Comparison of ENCODE assay signal across 27 mouse cellular contexts in genomic region chr15:5152171-5152570, GRCm38 (mm10). TPM values are rescaled to one million over a fixed set of nuclear protein-coding genes. Genes with fewer than 3 reads are reported as not detected.
DNase-seq lines count a peak whose midpoint lies in the region; ATAC-seq and TF ChIP-seq lines count a peak whose summit lies in the region.
"Had no signal": no experiment of that assay in that cellular context is flagged by ENCODE, and none has a peak within 500 bp of the region (broad histone marks: within the 10 kb centered on the region; RNA-seq: fewer than 3 reads in every experiment).

No protein-coding gene starts in this region.

- peaks cover 63% of the 10 kb centered on the region for H3K4me1 ChIP-seq in E14TG2a.4 (replicated peaks; ENCODE audit: low read depth, low read length)
- H3K4me1 ChIP-seq in forebrain, embryonic 14.5 days (ENCODE audit: control insufficient read depth, insufficient read depth, low read length), result peaks cover 11% of the 10 kb centered on the region; the same call in 1 of the 2 replicates
- peaks cover 23% of the 10 kb centered on the region for H3K4me1 ChIP-seq in kidney, embryonic 15.5 days

- H3K9me3 ChIP-seq in E14TG2a.4 (ENCODE audit: low read length), result no peaks in the 10 kb centered on the region
- no peaks in the 10 kb centered on the region for H3K9me3 ChIP-seq in forebrain, embryonic 14.5 days (replicated peaks; ENCODE audit: control insufficient read depth, low read length)
- no peaks in the 10 kb centered on the region for H3K9me3 ChIP-seq in kidney, embryonic 15.5 days (replicated peaks)
- H3K9me3 ChIP-seq: embryonic facial prominence, embryonic 13.5 days; embryonic facial prominence, embryonic 15.5 days; forebrain, embryonic 10.5 days; forebrain, embryonic 12.5 days; forebrain, embryonic 15.5 days; G1E had no signal

- DNase-seq in ES-CJ7 (ENCODE audit: low read depth, low spot score), result peak; percentile 63
- peak; percentile 31 for DNase-seq in R1 (ENCODE audit: low read depth, low spot score)
- no peak for DNase-seq in thymus, postnatal 25 days
- no peak for DNase-seq in forebrain, embryonic 14.5 days (ENCODE audit: low spot score)
- DNase-seq: adrenal gland, adult 8-10 months; adrenal gland, postnatal 14 days; adrenal gland, postnatal 36 days; B cell, adult 2 months; cerebellum, adult 11-12 months; cerebellum, adult 2 months; cerebellum, adult 9-10 months; cerebellum, postnatal 10 days; cerebellum, postnatal 25 days; forebrain, postnatal 0 days had no signal

- no peak for ATAC-seq in forebrain, embryonic 14.5 days
- no peak for ATAC-seq in kidney, embryonic 15.5 days (replicated peaks; ENCODE audit: low FRiP score)
- ATAC-seq: activated CD4-positive, CD25-positive, alpha-beta regulatory T cell, adult 4 months; CD4-positive, CD25-positive, alpha-beta regulatory T cell, adult 4 months; forebrain, embryonic 15.5 days; forebrain, postnatal 0 days; Patski had no signal

- H3K4me3 ChIP-seq in E14TG2a.4 (replicated peaks; ENCODE audit: low read length), result peak overlapping the region; percentile 43
- no peak overlapping the region for H3K4me3 ChIP-seq in forebrain, embryonic 14.5 days (ENCODE audit: low read depth, low read length)
- no peak overlapping the region for H3K4me3 ChIP-seq in kidney, embryonic 15.5 days (replicated peaks)
- H3K4me3 ChIP-seq: embryonic facial prominence, embryonic 13.5 days; embryonic facial prominence, embryonic 15.5 days; erythroblast, embryonic 14.5 days; forebrain, embryonic 10.5 days; forebrain, embryonic 12.5 days; forebrain, embryonic 15.5 days had no signal

- no peak overlapping the region for H3K4me2 ChIP-seq in forebrain, embryonic 14.5 days (ENCODE audit: low read length)
- H3K4me2 ChIP-seq in kidney, embryonic 15.5 days, result no peak overlapping the region
- H3K4me2 ChIP-seq: embryonic facial prominence, embryonic 13.5 days; embryonic facial prominence, embryonic 15.5 days; forebrain, embryonic 12.5 days; forebrain, embryonic 15.5 days had no signal

- no peak overlapping the region for H3K27ac ChIP-seq in forebrain, embryonic 14.5 days (ENCODE audit: low read depth, low read length)
- H3K27ac ChIP-seq in kidney, embryonic 15.5 days, result no peak overlapping the region
- H3K27ac ChIP-seq: embryonic facial prominence, embryonic 13.5 days; embryonic facial prominence, embryonic 15.5 days; forebrain, embryonic 10.5 days; forebrain, embryonic 12.5 days; forebrain, embryonic 15.5 days had no signal

- WGBS in forebrain, embryonic 14.5 days, result 92% methylated on average over 6 of the region's 6 CpGs
- WGBS in kidney, embryonic 15.5 days, result 85% methylated on average over 6 of the region's 6 CpGs

- H3K9ac ChIP-seq in forebrain, embryonic 14.5 days (ENCODE audit: low read length), result no peak overlapping the region
- no peak overlapping the region for H3K9ac ChIP-seq in kidney, embryonic 15.5 days
- H3K9ac ChIP-seq: embryonic facial prominence, embryonic 13.5 days; embryonic facial prominence, embryonic 15.5 days; forebrain, embryonic 12.5 days; forebrain, embryonic 15.5 days; forebrain, postnatal 0 days had no signal

- no peaks in the 10 kb centered on the region for H3K27me3 ChIP-seq in E14TG2a.4 (ENCODE audit: insufficient read depth, low read length)
- no peaks in the 10 kb centered on the region for H3K27me3 ChIP-seq in forebrain, embryonic 14.5 days (replicated peaks; ENCODE audit: control insufficient read depth, insufficient read depth, low read length)
- H3K27me3 ChIP-seq in kidney, embryonic 15.5 days, result no peaks in the 10 kb centered on the region
- H3K27me3 ChIP-seq: CH12.LX; embryonic facial prominence, embryonic 13.5 days; embryonic facial prominence, embryonic 15.5 days; forebrain, embryonic 12.5 days; forebrain, embryonic 15.5 days; Patski had no signal

- TF ChIP-seq CTCF in E14TG2a.4 (conservative IDR thresholded peaks at IDR 0.05; ENCODE audit: low read length), result no peak; the same call in 1 of the 2 replicates

- H3K36me3 ChIP-seq in E14TG2a.4 (ENCODE audit: insufficient read depth, low read length), result peaks cover 6% of the 10 kb centered on the region; the same call in 1 of the 2 replicates
- H3K36me3 ChIP-seq in forebrain, embryonic 14.5 days (ENCODE audit: control insufficient read depth, insufficient read depth, low read length), result no peaks in the 10 kb centered on the region
- H3K36me3 ChIP-seq in kidney, embryonic 15.5 days, result no peaks in the 10 kb centered on the region
- H3K36me3 ChIP-seq: embryonic facial prominence, embryonic 13.5 days; embryonic facial prominence, embryonic 15.5 days; forebrain, embryonic 12.5 days; forebrain, embryonic 15.5 days had no signal

RNA-seq across cellular contexts. Expression of gene Prkaa1, which starts 8.5 kb away (rescaled TPM):
- 15.7 and 17.0 TPM in 2 replicates for polyA plus RNA-seq in forebrain, embryonic 14.5 days (2014; fragmentation: Nextera tagmentation; extraction: Ambion mirVana)
- 22.6 and 23.7 TPM in 2 replicates for polyA plus RNA-seq in kidney, embryonic 15.5 days (2015; fragmentation: Nextera tagmentation; extraction: Ambion mirVana)

RNA-seq across cellular contexts. Expression of gene Ttc33, which starts 33.2 kb away (rescaled TPM):
- polyA plus RNA-seq in forebrain, embryonic 14.5 days (2014; fragmentation: Nextera tagmentation; extraction: Ambion mirVana), result 65.6 and 75.5 TPM in 2 replicates
- polyA plus RNA-seq in kidney, embryonic 15.5 days (2015; fragmentation: Nextera tagmentation; extraction: Ambion mirVana), result 45.1 and 45.2 TPM in 2 replicates

RNA-seq across cellular contexts. Expression of gene Rpl37, which starts 35.7 kb away (rescaled TPM):
- 391 and 567 TPM in 2 replicates for polyA plus RNA-seq in forebrain, embryonic 14.5 days (2014; fragmentation: Nextera tagmentation; extraction: Ambion mirVana)
- polyA plus RNA-seq in kidney, embryonic 15.5 days (2015; fragmentation: Nextera tagmentation; extraction: Ambion mirVana), result 602 and 688 TPM in 2 replicates

RNA-seq across cellular contexts. Expression of gene Card6, which starts 43.8 kb away (rescaled TPM):
- polyA plus RNA-seq in forebrain, embryonic 14.5 days (2014; fragmentation: Nextera tagmentation; extraction: Ambion mirVana), result 0.72 and 0.85 TPM in 2 replicates
- polyA plus RNA-seq in kidney, embryonic 15.5 days (2015; fragmentation: Nextera tagmentation; extraction: Ambion mirVana), result 1.8 and 2.1 TPM in 2 replicates

Comparison
In these comparisons a context has a peak if more than half of its experiments do, and no peak if none do; other contexts are left out.
1. DNase-seq: peak in ES-CJ7 (single experiment) and R1 (single experiment); none in thymus, postnatal 25 days (single experiment) and forebrain, embryonic 14.5 days (single experiment).